Mouse (Mus musculus) mouse embryonic stem cell (cell line): ENCODE data around the gene Ms4a2.

ENCODE experiments used
- in situ Hi-C, 2 experiments: fragments of 300-500 bp; cut with MboI; formaldehyde crosslinking; loops; 1 replicate in 1 of 2; 3 replicates in 1 of 2; pipeline ENCODE4 v1.14.3; 2019 to 2020; ENCODE audit warnings: low sequenced_read_pairs in 2 of 2, low pct_unique_long_range_greater_than_20kb in 1 of 2, mixed read lengths in 1 of 2; ENCODE audit not compliant: unreplicated experiment in 1 of 2

Ms4a2 gene

GRCm38 (mm10) chr19:11604603-11605002 is 18.9 kb downstream of the Ms4a2 start, which contains the start of gene Ms4a6d:
TSS of gene Ms4a6d (minus strand) at chr19:11604849.
- in situ Hi-C loops: loop anchor here (5.0 to 10.0 kb wide), 6 partner anchors 163 to 422 kb away; partner anchors contain the start of gene Olfr1419 (in 1 of the 2)

- in situ Hi-C loops: loop anchor here (5.0 to 10.0 kb wide), 4 partner anchors 247 to 420 kb away; partner anchors contain the start of gene Olfr1419 (in 1 of the 2)
Measured at GRCm38 (mm10) chr19:11602026-11602425, 21.5 kb downstream of the Ms4a2 start.

- in situ Hi-C loops: loop anchor here (5.0 to 10.0 kb wide), 4 partner anchors 247 to 419 kb away; partner anchors contain the start of gene Olfr1419 (in 1 of the 2)
Measured at GRCm38 (mm10) chr19:11601349-11601748, 22.2 kb downstream of the Ms4a2 start.

GRCm38 (mm10) chr19:11589891-11590449 is 33.5 kb downstream of the Ms4a2 start:
- in situ Hi-C loops: no loop called here

- in situ Hi-C loops: no loop called here
Measured at GRCm38 (mm10) chr19:11589205-11589604, 34.3 kb downstream of the Ms4a2 start.

- in situ Hi-C loops: no loop called here
Measured at GRCm38 (mm10) chr19:11574965-11575364, 48.6 kb downstream of the Ms4a2 start.
